In the genomic region with DNA sequence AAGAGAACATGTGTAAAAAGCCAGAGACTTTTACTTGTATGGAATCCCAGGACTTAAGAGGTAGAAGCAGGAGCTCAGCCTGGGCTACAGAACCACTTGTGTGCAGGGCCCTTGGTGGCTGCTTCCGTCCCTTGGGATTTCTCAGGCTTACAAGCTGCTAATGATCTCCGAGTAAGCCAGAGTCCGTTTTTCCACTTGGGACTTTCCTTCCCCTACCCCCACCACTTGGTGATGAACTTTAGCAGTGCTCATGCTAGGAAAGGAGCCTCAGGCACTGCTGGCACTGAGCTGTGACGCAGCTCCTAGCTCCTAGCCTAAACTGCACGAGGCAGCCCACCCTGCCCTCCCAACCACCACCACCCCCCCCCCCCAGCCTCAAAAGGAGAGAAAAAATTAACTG, we compare ENCODE assay signal across 21 mouse cellular contexts. TPM values are rescaled to one million over a fixed set of nuclear protein-coding genes. Genes with fewer than 3 reads are reported as not detected.
DNase-seq lines count a peak whose midpoint lies in the region; ATAC-seq and TF ChIP-seq lines count a peak whose summit lies in the region.
"Had no signal": no experiment of that assay in that cellular context is flagged by ENCODE, and none has a peak within 500 bp of the region (broad histone marks: within the 10 kb centered on the region; RNA-seq: fewer than 3 reads in every experiment).

No protein-coding gene starts in this region.

- no peaks in the 10 kb centered on the region for H3K27me3 ChIP-seq in liver, embryonic 12.5 days (replicated peaks)
- no peaks in the 10 kb centered on the region for H3K27me3 ChIP-seq in liver, embryonic 11.5 days (replicated peaks; ENCODE audit: control insufficient read depth, insufficient read depth, low read length)
- no peaks in the 10 kb centered on the region for H3K27me3 ChIP-seq in CH12.LX (replicated peaks)
- H3K27me3 ChIP-seq in MEL (ENCODE audit: control insufficient read depth in 1 of 2, insufficient read depth in 2 of 2, low read length in 2 of 2): no peaks in the 10 kb centered on the region
- H3K27me3 ChIP-seq: embryonic facial prominence, embryonic 13.5 days; forebrain, embryonic 13.5 days; heart, embryonic 12.5 days had no signal

- H3K4me1 ChIP-seq in liver, embryonic 12.5 days: peaks cover 67% of the 10 kb centered on the region
- H3K4me1 ChIP-seq in liver, embryonic 11.5 days (replicated peaks; ENCODE audit: control insufficient read depth, insufficient read depth, low read length): peaks cover 13% of the 10 kb centered on the region
- peaks cover 9 to 36% of the 10 kb centered on the region in 2 experiments; a peak in 3 of 4 replicates for H3K4me1 ChIP-seq in CH12.LX (ENCODE audit: control insufficient read depth in 1 of 2, insufficient read depth in 2 of 2)
- peaks cover 7 to 38% of the 10 kb centered on the region in 2 experiments for H3K4me1 ChIP-seq in MEL (ENCODE audit: control insufficient read depth in 1 of 2, insufficient read depth in 2 of 2, low read length in 2 of 2)
- H3K4me1 ChIP-seq: embryonic facial prominence, embryonic 13.5 days; forebrain, embryonic 13.5 days had no signal

- H3K36me3 ChIP-seq in liver, embryonic 12.5 days: peaks cover 57% of the 10 kb centered on the region
- peaks cover 20% of the 10 kb centered on the region for H3K36me3 ChIP-seq in liver, embryonic 11.5 days (ENCODE audit: control insufficient read depth, insufficient read depth, low read length)
- H3K36me3 ChIP-seq in CH12.LX (replicated peaks in 1 of 2; ENCODE audit: control insufficient read depth in 1 of 2, insufficient read depth in 1 of 2, low read length in 1 of 2) (peaks cover 51 to 69% of the 10 kb centered on the region in 2 experiments), MEL (ENCODE audit: control insufficient read depth in 1 of 2, insufficient read depth in 2 of 2, low read length in 2 of 2) (peaks cover 7 to 17% of the 10 kb centered on the region in 2 experiments; a peak in 3 of 4 replicates)

- no peak for ATAC-seq in liver, embryonic 12.5 days
- ATAC-seq in liver, embryonic 11.5 days (replicated peaks; ENCODE audit: low FRiP score): no peak
- ATAC-seq: forebrain, postnatal 0 days had no signal

- peak overlapping the region; percentile 61 for H3K27ac ChIP-seq in liver, embryonic 12.5 days
- H3K27ac ChIP-seq in liver, embryonic 11.5 days (ENCODE audit: low read depth, low read length): no peak overlapping the region
- H3K27ac ChIP-seq in CH12.LX (ENCODE audit: insufficient read depth, low read depth) (no peak overlapping the region), MEL (ENCODE audit: control insufficient read depth, low read depth, low read length) (no peak overlapping the region)
- H3K27ac ChIP-seq: embryonic facial prominence, embryonic 13.5 days; forebrain, embryonic 13.5 days; gastrocnemius, adult 2 months; hindbrain, embryonic 10.5 days; hindbrain, embryonic 14.5 days had no signal

- 82% methylated on average over 5 of the region's 5 CpGs for WGBS in liver, embryonic 12.5 days (ENCODE audit: insufficient replicate concordance)
- WGBS in liver, embryonic 11.5 days: 80% methylated on average over 5 of the region's 5 CpGs

- no peak for TF ChIP-seq POLR2A in CH12.LX (IDR thresholded peaks at IDR 0.05; ENCODE audit: low read depth, low read length)
- TF ChIP-seq POLR2A in MEL (IDR thresholded peaks at IDR 0.05; ENCODE audit: control insufficient read depth in 1 of 2, insufficient read depth in 1 of 2, low read depth in 1 of 2, low read length in 2 of 2, poor library complexity in 1 of 2): no peak

- H3K79me2 ChIP-seq in CH12.LX (replicated peaks; ENCODE audit: control insufficient read depth, extremely low read depth, insufficient read depth, poor library complexity, severe bottlenecking): no peaks in the 10 kb centered on the region
- H3K79me2 ChIP-seq in MEL (ENCODE audit: control insufficient read depth, insufficient read depth, low read length, poor library complexity): no peaks in the 10 kb centered on the region

- DNase-seq in kidney, adult 9 months: peak; percentile 25
- no peak for DNase-seq in kidney, postnatal 14 days
- DNase-seq in liver, embryonic 11.5 days (ENCODE audit: low spot score): no peak
- DNase-seq in CH12.LX (ENCODE audit: extremely low read depth): peak; percentile 85
- DNase-seq in MEL (ENCODE audit: low read depth, low spot score): peak; percentile 32
- DNase-seq in layer of hippocampus, postnatal 36 days: no peak
- DNase-seq: adrenal gland, postnatal 10 days; cerebellum, adult 11-12 months; cerebellum, adult 9-10 months; cerebellum, postnatal 25 days; forebrain, postnatal 0 days; gastrocnemius, adult 2 months; gastrocnemius, postnatal 25 days had no signal

- H3K4me3 ChIP-seq in liver, embryonic 12.5 days: no peak overlapping the region
- H3K4me3 ChIP-seq in liver, embryonic 11.5 days (ENCODE audit: low read depth, low read length): no peak overlapping the region
- H3K4me3 ChIP-seq in CH12.LX (replicated peaks in 1 of 3; ENCODE audit: low read depth in 2 of 3, low read length in 2 of 3, poor library complexity in 1 of 3): no peak overlapping the region
- H3K4me3 ChIP-seq in MEL (ENCODE audit: control insufficient read depth in 1 of 2, insufficient read depth in 1 of 2, low read depth in 2 of 2, low read length in 2 of 2): no peak overlapping the region
- H3K4me3 ChIP-seq: embryonic facial prominence, embryonic 13.5 days; forebrain, embryonic 13.5 days; gastrocnemius, adult 2 months; heart, embryonic 12.5 days; hindbrain, embryonic 10.5 days had no signal

- TF ChIP-seq RAD21 in CH12.LX (IDR thresholded peaks at IDR 0.05; ENCODE audit: low read depth, low read length) (no peak), MEL (IDR thresholded peaks at IDR 0.05; ENCODE audit: low read depth, low read length) (no peak)

- TF ChIP-seq CTCF in CH12.LX (conservative IDR thresholded peaks at IDR 0.05 in 1 of 2, IDR thresholded peaks at IDR 0.05 in 1 of 2; ENCODE audit: low read depth in 2 of 2, low read length in 2 of 2) (no peak), MEL (IDR thresholded peaks at IDR 0.05 in 2 of 3, conservative IDR thresholded peaks at IDR 0.05 in 1 of 3; ENCODE audit: control insufficient read depth in 1 of 3, insufficient read depth in 1 of 3, low read depth in 2 of 3, low read length in 3 of 3, poor library complexity in 1 of 3, severe bottlenecking in 1 of 3) (no peak)

- TF ChIP-seq EP300 in CH12.LX (IDR thresholded peaks at IDR 0.05; ENCODE audit: low read length) (peak; percentile 77), MEL (IDR thresholded peaks at IDR 0.05; ENCODE audit: low read depth in 1 of 2, low read length in 2 of 2) (no peak)

- no peak overlapping the region; the same call in 1 of the 2 replicates for H3K9ac ChIP-seq in liver, embryonic 12.5 days
- no peak overlapping the region for H3K9ac ChIP-seq in liver, embryonic 11.5 days (ENCODE audit: low read depth, low read length)
- H3K9ac ChIP-seq in CH12.LX (ENCODE audit: insufficient read depth, low read depth) (no peak overlapping the region), MEL (ENCODE audit: control insufficient read depth, low read depth, low read length, poor library complexity, severe bottlenecking) (no peak overlapping the region)
- H3K9ac ChIP-seq: embryonic facial prominence, embryonic 13.5 days; forebrain, embryonic 13.5 days; forebrain, postnatal 0 days; heart, embryonic 12.5 days; hindbrain, embryonic 14.5 days had no signal

- no peak overlapping the region for H3K4me2 ChIP-seq in liver, embryonic 12.5 days
- H3K4me2 ChIP-seq in liver, embryonic 11.5 days: no peak overlapping the region
- no peak overlapping the region for H3K4me2 ChIP-seq in CH12.LX (ENCODE audit: insufficient read depth, low read depth, poor library complexity, severe bottlenecking)
- H3K4me2 ChIP-seq: embryonic facial prominence, embryonic 13.5 days; forebrain, embryonic 13.5 days; heart, embryonic 12.5 days; hindbrain, embryonic 14.5 days had no signal

- no peaks in the 10 kb centered on the region for H3K9me3 ChIP-seq in liver, embryonic 12.5 days (replicated peaks)
- no peaks in the 10 kb centered on the region for H3K9me3 ChIP-seq in liver, embryonic 11.5 days (ENCODE audit: control insufficient read depth, low read length)
- H3K9me3 ChIP-seq in CH12.LX (replicated peaks; ENCODE audit: low read length): no peaks in the 10 kb centered on the region
- no peaks in the 10 kb centered on the region for H3K9me3 ChIP-seq in MEL (replicated peaks; ENCODE audit: insufficient read depth, low read length)
- H3K9me3 ChIP-seq: embryonic facial prominence, embryonic 13.5 days; forebrain, embryonic 13.5 days; G1E; heart, embryonic 12.5 days; hindbrain, embryonic 10.5 days had no signal

- dilution Hi-C loops in CH12.LX (cut with MboI; ENCODE audit: extremely low pct_ligation_motif_present, extremely low pct_unique_long_range_greater_than_20kb, low sequenced_read_pairs): no loop called here

- in situ Hi-C loops in CH12.LX (cut with MboI; ENCODE audit: low pct_ligation_motif_present, low pct_unique_long_range_greater_than_20kb, low sequenced_read_pairs): no loop called here

RNA-seq across cellular contexts. Expression of gene Slc25a18, which starts 17.3 kb away (rescaled TPM):
- 0.18 TPM in 1 of 2 replicates, not detected in the other for polyA plus RNA-seq in liver, embryonic 12.5 days (2016; fragmentation: Nextera tagmentation; extraction: Ambion mirVana)
- polyA plus RNA-seq in liver, embryonic 11.5 days (2014; fragmentation: Nextera tagmentation; extraction: Ambion mirVana): 0.08 TPM in 1 of 2 replicates, not detected in the other
- total RNA-seq in CH12.LX (2012; rRNA removed) (0.08 and 0.17 TPM in 2 replicates), CH12.LX (2014; rRNA removed) (0.12 and 0.19 TPM in 2 replicates), MEL (2012; rRNA removed) (0.12 TPM in 1 of 2 replicates, not detected in the other)
- polyA plus RNA-seq in CH12.LX (2012; ENCODE audit: insufficient read length, low read depth) (0.46 and 0.51 TPM in 2 replicates), MEL (2012; ENCODE audit: insufficient read depth in 1 of 2, insufficient read length in 2 of 2, low read depth in 1 of 2, low replicate concordance in 2 of 2, missing spikeins in 1 of 2) (under 1 TPM in 1 of 2 experiments, not detected in 1; 0.57 TPM)
- total RNA-seq in layer of hippocampus, postnatal 36 days (2021): 10 to 100 TPM; 56.7 to 57.9 TPM
- total RNA-seq: granulocyte monocyte progenitor cell, adult 5-6 weeks had no signal
- polyA plus RNA-seq: G1E had no signal

RNA-seq across cellular contexts. Expression of gene Atp6v1e1, which starts 31.9 kb away (rescaled TPM):
- polyA plus RNA-seq in liver, embryonic 12.5 days (2016; fragmentation: Nextera tagmentation; extraction: Ambion mirVana): 150 and 151 TPM in 2 replicates
- polyA plus RNA-seq in liver, embryonic 11.5 days (2014; fragmentation: Nextera tagmentation; extraction: Ambion mirVana): 160 and 164 TPM in 2 replicates
- 76.9 and 83.1 TPM in 2 replicates for total RNA-seq in CH12.LX (2012; rRNA removed)
- total RNA-seq in CH12.LX (2014; rRNA removed): 95.2 and 116 TPM in 2 replicates
- 82.2 and 91.6 TPM in 2 replicates for polyA plus RNA-seq in CH12.LX (2012; ENCODE audit: insufficient read length, low read depth)
- 100 and 123 TPM in 2 replicates for total RNA-seq in MEL (2012; rRNA removed)
- polyA plus RNA-seq in MEL (2012; ENCODE audit: insufficient read depth in 1 of 2, insufficient read length in 2 of 2, low read depth in 1 of 2, low replicate concordance in 2 of 2, missing spikeins in 1 of 2): 100 to 1,000 TPM in 1 of 2 experiments, not detected in 1; 129 TPM
- 100 to 1,000 TPM; 455 to 500 TPM for total RNA-seq in layer of hippocampus, postnatal 36 days (2021)

RNA-seq across cellular contexts. Expression of gene Bcl2l13, which starts 45.3 kb away (rescaled TPM):
- polyA plus RNA-seq in liver, embryonic 12.5 days (2016; fragmentation: Nextera tagmentation; extraction: Ambion mirVana): 50.3 and 50.6 TPM in 2 replicates
- polyA plus RNA-seq in liver, embryonic 11.5 days (2014; fragmentation: Nextera tagmentation; extraction: Ambion mirVana): 52.3 and 66.2 TPM in 2 replicates
- total RNA-seq in CH12.LX (2012; rRNA removed) (25.5 and 25.7 TPM in 2 replicates), CH12.LX (2014; rRNA removed) (35.9 and 46.6 TPM in 2 replicates), MEL (2012; rRNA removed) (48.0 and 49.9 TPM in 2 replicates)
- polyA plus RNA-seq in CH12.LX (2012; ENCODE audit: insufficient read length, low read depth) (24.6 and 29.5 TPM in 2 replicates), MEL (2012; ENCODE audit: insufficient read depth in 1 of 2, insufficient read length in 2 of 2, low read depth in 1 of 2, low replicate concordance in 2 of 2, missing spikeins in 1 of 2) (10 to 100 TPM in 1 of 2 experiments, not detected in 1; 43.7 TPM)
- total RNA-seq in layer of hippocampus, postnatal 36 days (2021): 10 to 100 TPM; 36.7 to 38.2 TPM

Comparison
In these comparisons a context has a peak if more than half of its experiments do, and no peak if none do; other contexts are left out.
1. DNase-seq: peak in kidney, adult 9 months (single experiment), CH12.LX (single experiment) and MEL (single experiment); none in kidney, postnatal 14 days (single experiment), liver, embryonic 11.5 days (single experiment) and layer of hippocampus, postnatal 36 days (0 of 2).